Mouse (Mus musculus) ES-CJ7 (cell line): ENCODE measurements around the gene Frmd4a.

ENCODE experiments used
- DNase-seq: peaks from one replicate; pipeline ENCODE4 v3.0.0; 2011; ENCODE audit warnings: low read depth, low spot score

Gene Frmd4a

GRCm38 (mm10) chr2:4439909-4440308 is 422.4 kb downstream of the Frmd4a start:
- DNase-seq = no peak

GRCm38 (mm10) chr2:4441840-4442239 is 424.3 kb downstream of the Frmd4a start:
- DNase-seq = no peak

GRCm38 (mm10) chr2:4444740-4445139 is 427.2 kb downstream of the Frmd4a start:
- DNase-seq = no peak

GRCm38 (mm10) chr2:4445629-4446400 is 428.3 kb downstream of the Frmd4a start:
- no peak for DNase-seq

GRCm38 (mm10) chr2:4449860-4450480 is 432.5 kb downstream of the Frmd4a start:
- DNase-seq = no peak

- DNase-seq = no peak
Measured at GRCm38 (mm10) chr2:4452590-4453400, 435.3 kb downstream of the Frmd4a start.

GRCm38 (mm10) chr2:4455097-4456025 is 437.8 kb downstream of the Frmd4a start:
- no peak for DNase-seq

- no peak for DNase-seq
Measured at GRCm38 (mm10) chr2:4460897-4461296, 443.4 kb downstream of the Frmd4a start.

GRCm38 (mm10) chr2:4461514-4461913 is 444.0 kb downstream of the Frmd4a start:
- DNase-seq = peak; percentile 67

- peak; percentile 53 for DNase-seq
Measured at GRCm38 (mm10) chr2:4462480-4462879, 445.0 kb downstream of the Frmd4a start.

- DNase-seq = no peak
Measured at GRCm38 (mm10) chr2:4466084-4466483, 448.6 kb downstream of the Frmd4a start.

GRCm38 (mm10) chr2:4467314-4467713 is 449.8 kb downstream of the Frmd4a start:
- DNase-seq = no peak

- no peak for DNase-seq
Measured at GRCm38 (mm10) chr2:4472760-4473480, 455.4 kb downstream of the Frmd4a start.

GRCm38 (mm10) chr2:4473866-4474538 is 456.5 kb downstream of the Frmd4a start:
- DNase-seq = no peak

GRCm38 (mm10) chr2:4474539-4474937 is 457.0 kb downstream of the Frmd4a start:
- no peak for DNase-seq

GRCm38 (mm10) chr2:4475991-4476390 is 458.5 kb downstream of the Frmd4a start:
- DNase-seq = no peak

GRCm38 (mm10) chr2:4476608-4477007 is 459.1 kb downstream of the Frmd4a start:
- no peak for DNase-seq

GRCm38 (mm10) chr2:4477311-4477710 is 459.8 kb downstream of the Frmd4a start:
- DNase-seq = no peak

GRCm38 (mm10) chr2:4480180-4480579 is 462.7 kb downstream of the Frmd4a start:
- no peak for DNase-seq

- no peak for DNase-seq
Measured at GRCm38 (mm10) chr2:4481154-4481553, 463.6 kb downstream of the Frmd4a start.
